Mouse (Mus musculus): ENCODE results near the gene Crocc2.

Gene Crocc2

DNA sequence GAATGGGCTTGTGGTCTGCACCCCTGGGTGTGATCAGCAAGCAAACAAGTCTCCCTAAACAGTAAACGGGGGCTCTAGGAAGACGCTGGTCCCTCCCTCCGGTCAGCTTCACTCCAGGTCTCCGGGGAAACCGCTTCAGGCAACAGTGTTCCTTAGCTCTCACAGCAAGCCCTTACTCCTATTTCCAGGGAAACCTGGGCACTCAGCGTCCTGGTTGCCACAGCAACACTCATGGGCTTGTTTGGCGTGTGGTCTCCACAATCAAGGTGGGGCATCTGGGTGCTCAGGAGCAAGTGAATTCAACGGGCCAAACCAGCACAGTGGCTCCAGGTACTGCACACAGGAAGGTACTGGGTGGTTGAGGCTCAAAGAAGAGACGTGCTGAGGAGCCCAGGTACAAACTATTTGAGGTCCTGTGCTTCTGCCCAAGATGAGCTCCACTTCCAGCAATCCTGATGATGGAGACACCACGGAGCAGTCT lies at the start of gene Crocc2:
Gene Crocc2 (plus strand): TSS at position 431 of the 481 bp plus-strand sequence.
- DNase-seq = no peak

DNA sequence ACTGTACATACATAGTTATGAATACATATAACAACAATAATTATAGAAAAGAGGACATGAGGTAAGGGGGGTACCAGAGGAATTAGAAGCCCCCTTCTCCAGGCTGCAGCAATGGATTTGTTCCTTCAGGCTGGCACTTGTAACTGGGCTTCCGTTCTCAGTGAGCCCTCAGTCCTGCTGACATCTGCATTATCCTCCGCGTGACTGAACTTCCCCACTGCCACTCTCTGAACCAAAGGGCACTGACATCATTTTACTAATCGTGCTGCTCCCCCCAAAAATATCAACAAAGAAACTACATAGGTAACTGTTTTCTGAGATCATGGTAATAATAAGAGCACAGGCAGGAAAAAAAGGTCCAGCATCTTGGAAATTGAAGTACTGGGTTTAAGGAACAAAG lies 49.7 kb upstream of the Crocc2 start:
- no peak for DNase-seq

DNA sequence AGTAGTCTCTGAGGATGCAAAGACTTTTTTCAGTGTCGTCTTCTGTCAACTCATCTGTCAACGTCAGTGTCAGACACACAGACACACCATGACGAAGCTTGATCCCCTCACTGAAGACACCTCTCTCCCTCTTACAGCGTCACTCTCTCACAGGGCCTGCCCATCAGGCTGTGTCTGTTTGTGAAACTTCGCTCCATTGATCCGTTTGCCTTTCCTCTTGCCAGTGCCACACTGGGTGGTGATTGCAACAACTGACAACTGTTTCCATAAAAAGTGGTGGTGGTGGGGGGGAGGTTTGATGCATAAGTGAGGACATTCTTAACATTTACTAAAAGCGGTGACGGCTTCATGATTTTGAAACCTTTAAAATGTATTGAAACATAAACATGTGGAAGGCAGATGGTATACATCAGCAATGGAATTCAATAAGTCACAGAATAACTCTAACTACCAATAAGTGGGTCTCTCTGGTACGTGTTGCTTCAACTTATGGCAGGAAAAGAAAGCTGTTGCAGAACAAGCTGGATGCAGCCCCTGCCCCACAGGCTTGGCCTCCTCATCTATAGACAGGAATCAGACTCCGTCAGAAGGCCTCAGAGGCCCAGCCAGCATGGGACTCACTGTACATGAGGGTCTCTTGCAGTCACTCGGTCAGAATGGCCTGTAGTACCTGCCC lies 45.2 kb upstream of the Crocc2 start:
- no peak for DNase-seq

DNA sequence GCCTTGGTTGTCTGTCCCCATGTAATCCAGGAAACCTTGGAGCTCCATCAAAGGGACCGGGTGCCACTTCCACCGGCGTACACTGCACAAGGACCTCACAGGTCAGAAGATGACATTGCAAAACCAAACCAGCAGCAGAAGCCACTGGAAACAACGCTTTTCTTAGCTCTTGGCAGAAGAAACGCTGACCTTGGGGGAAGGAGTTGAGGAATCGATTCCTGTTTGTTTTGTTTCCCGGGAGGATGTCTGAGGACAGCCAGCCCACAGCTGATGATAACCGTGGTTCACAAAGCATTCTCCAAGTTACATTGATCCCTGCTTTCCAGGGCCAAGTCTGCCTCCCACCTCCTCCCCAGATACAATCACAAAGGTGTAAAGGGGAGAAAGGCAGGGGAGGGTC lies 44.5 kb upstream of the Crocc2 start:
- DNase-seq = no peak

DNA sequence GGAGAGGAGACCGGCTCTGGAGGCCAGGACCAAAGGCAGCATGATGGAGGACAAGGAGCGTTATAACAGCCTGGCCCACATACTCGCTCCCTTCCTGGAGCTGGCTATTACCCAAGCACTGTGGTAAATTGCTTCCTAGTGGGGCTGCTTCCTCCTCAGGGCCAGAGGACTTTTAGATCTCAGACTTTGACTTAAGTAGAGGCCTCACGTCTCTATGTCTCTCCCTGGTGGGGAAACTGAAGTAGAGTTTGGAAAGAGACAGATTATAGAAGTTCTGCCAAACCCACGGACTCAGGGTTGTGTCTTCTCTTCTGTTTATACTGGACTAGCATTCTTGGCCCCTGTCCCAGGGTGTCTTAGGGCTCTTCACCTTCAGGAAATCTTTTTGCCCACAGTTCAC lies 43.3 kb upstream of the Crocc2 start:
- no peak for DNase-seq

DNA sequence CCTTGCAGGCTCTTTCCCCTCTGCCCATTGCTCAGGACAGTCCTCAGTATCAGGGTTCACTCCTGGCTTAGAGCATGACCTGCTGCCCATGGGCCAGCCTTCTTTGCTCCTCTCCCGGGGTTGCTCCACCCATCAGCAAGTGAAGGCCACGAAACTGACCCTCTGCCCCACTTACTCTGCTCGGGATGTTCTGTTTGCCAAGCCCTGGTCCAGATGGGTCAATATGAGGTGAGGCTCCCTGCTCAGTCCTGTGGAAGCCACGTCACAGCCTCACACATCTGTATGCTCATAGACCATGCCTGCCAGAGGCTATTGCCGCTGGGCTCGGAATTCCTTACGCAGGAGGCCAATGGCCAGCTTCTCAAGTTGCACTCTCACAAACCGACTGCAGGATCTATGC lies 40.3 kb upstream of the Crocc2 start:
- DNase-seq = no peak

DNA sequence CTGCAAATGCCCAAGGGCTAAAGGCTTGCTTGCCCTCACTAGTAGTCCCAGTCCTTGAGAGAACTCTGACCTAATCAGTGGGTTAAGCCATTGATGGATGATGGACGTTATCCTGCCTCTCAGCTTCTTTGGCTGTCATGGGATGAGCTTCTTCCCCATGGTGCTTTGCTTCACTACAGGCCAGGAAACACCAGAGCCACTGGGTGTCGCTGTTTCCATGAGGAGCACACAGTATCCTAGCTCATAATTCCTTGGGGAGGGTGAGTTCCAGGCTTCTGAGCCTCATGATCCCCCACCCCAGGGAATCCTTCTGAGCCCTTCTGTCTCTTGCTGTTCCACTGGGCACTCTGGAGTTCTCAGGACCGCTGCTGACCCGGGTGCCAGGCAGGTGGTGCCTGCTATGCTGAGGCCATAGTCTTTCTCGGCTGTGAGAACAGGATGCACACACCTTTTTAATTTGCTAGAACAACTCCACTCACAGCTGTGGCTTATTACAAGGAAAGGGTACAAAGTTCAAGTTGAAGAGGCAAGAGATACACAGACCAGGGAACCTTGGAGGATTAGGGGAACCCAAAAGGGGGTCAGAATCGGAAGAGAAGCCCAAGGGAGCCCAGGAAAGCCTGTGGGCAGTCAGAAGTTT lies 39.7 kb upstream of the Crocc2 start:
- DNase-seq = peak; percentile 79

DNA sequence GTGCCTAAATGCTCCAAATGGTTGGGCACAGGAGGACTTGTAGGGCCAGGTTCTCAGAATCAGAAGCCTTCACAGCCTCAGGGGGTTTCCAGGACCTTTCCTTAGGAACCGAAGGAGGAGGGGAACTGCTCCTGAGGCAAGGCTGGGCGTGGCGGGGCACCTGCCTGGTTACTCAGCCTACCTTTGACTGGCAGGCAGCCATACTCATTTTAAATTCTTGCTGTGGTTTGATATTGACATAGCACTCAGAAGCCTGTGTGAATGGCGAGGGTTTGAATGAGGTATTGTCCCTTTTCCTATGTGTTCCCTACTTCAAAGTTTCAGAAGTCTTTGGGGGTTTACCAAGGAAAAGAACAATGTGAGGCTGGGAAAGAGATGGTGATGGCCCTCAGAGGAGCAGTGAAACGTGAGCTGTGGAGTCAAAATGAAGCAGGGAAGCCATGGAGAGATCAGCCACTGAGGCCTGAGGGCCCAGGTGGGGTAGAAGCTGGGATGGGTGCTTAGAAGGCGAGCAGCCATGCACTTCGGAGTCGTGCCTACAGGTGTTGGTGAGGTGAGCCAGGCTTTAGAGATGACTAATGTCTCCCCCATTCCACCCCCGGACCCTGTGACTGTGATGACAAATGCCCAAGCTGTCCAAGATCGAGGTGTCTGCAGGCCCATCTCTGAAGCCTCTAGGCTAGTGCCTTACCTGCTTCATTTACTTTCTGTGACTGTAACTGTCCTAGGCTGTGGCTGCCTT lies 38.1 kb upstream of the Crocc2 start:
- no peak for DNase-seq

DNA sequence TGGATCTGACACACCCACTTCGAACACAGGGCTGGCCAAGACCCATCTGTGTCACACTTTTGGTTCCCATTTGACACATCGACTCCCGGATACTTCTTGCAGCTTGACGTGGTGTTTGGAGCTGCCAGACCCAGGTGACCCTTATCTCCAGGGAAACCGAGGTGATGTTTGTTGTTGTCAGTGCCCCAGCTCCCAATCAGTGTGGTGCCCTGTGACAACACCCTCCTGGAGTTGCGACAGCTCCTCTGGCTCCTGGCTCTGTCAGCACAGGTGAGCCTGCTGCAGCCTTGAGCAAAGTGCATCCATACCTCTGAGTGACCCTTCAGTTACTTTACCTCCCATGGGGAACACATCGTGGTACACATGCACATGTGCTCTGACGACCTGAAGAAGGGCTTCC lies 35.8 kb upstream of the Crocc2 start:
- DNase-seq = no peak

DNA sequence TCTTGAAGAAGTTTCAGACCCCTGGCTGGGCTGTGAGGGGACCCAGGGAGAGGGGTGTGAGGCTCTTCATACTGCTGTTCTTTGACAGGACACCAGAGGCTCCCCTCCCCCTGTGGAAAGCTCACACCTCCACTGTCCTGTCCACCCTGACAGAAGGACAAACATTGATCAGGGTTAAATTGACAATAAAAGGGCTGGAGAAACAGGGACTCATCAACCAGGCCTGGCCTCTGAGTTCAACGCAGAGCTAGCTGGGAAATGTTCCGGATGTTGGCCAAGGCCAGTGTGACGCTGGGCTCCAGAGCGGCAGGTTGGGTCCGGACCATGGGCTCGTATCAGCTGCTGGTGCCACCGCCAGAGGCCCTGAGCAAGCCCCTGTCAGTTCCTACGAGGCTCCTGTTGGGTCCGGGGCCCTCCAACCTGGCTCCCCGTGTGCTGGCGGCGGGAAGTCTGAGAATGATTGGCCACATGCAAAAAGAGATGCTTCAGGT lies 33.4 kb upstream of the Crocc2 start, which contains the start of gene Agxt:
Gene Agxt (plus strand): TSS at position 205 of the 491 bp plus-strand sequence.
- no peak for DNase-seq

DNA sequence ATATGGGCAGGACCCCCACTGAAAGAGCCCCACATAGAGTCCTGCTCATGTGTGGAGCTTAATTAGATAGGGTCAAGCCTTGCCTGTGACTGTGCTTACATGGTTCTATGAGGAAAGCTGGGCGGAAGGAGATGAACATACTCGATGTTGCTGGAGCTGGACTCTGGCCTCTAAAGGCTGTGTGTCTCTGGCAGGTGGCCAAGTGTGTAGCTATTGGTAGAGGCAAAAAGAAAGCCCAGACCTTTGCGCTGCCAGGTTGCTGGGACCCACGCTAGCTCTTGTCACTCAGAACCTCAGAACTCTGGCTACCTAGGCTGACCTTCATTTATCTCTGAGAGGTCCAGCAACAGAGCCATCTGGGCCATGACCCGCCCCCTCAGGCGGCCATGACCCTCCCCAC lies 30.0 kb upstream of the Crocc2 start:
- DNase-seq = no peak

DNA sequence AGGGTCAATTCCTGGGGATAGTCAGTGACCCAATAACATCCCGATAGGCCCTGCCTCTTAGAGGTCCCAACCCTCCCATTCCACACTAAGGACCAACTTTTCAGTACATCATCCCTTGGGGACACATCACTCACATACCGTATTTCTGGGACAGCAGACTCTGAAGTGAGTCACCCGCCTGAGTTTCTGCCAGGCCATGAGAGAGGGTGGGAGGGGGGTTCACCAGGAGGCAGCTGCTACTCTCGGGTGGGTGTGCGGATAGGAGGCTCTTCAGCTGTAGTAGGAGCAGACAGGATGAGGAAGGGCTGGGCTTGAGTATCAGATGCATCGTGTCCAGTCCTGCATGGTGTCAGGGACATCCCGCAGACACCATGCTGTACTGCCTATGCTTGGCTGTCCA lies 28.8 kb upstream of the Crocc2 start:
- no peak for DNase-seq

DNA sequence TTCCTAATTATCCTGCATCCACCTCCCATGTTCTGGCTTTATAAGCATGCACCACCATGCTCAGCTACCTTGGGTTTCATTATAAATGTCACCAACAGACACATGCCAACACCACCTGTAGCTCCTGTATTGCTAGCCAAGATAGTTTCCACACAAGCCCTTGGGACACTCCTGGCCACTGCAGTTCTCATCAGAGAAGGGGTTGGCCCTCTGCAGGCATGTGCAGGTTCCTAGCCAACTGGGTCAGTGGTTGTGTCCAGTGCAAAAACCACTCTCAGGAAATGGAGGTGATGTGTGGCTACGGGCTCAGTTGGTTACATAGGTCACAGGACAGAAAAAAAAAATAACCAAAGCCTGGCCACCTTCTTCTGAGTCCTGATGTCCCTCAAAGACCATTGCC lies 25.7 kb upstream of the Crocc2 start:
- DNase-seq = no peak

DNA sequence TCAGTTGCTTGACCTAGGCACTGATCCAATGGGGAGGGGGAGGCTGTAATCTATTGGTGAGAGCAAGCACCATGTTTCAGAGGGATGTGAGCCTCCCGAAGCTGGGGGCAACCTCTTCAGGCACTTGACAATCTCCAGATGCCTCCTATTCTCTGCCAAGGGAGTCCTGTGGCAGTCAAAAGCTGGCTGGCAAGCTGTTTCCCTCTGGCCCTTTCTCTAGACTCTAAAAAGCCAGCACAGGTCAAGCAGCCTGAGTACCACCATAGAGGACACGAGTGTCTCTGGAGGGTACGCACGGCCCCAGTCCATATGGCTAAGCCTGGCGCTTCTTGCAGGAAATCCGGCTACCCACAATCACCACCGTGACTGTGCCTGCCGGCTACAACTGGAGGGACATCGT lies 24.3 kb upstream of the Crocc2 start:
- DNase-seq = no peak

DNA sequence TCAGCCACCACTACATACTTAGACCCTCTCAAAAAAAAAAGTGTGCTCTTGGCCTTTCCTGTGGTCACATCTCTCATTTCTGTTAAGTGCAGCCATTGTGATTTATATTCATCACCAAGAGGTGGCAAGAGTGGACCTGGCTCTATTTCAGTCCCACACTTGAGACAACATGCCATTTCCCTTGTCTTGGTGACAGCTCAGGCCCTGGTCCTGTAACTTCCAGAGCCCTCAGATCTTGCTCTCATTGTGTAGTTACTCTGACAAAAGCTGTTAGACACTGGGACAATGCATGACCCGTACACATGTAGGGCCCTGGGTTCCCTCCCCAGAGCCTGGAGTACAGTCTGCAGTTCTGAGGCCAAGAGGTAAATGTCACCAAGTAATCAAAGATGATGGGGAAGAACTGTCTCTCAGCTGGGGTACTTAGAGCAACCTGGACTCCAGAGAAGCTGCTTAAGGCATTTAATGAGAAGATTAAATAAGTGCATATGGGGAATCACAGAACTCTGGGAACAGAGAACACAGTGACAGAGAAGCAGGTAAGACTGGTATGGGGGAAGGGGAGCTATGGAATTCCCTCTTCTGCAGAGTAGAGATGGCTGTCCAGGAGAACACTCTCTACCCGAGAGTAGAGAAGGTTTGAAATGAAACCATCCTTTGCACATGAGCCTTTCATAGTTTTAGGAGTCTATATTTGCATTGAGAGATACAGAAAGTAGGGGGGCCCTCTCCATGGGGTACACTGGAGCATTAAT lies 17.4 kb upstream of the Crocc2 start:
- DNase-seq = no peak

DNA sequence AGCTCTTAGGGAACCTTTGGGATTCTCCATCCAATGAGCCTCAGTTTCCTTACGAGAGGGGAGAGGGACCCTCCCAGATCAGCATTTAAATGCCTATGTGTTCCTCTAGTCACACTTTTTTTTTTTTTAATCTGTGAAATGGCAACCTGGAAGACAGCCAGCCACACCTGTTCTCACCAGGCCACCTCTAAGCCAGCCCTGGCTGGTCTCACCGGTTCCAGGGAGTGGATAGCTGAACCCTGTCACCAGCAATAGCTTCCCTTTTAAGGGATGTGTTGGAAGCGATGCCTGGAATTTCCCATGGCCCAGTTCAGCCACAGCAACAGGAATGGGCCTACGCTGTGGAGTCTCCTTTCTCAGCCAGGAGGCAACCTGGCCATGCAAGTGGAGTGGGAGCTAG lies 11.0 kb upstream of the Crocc2 start:
- no peak for DNase-seq

DNA sequence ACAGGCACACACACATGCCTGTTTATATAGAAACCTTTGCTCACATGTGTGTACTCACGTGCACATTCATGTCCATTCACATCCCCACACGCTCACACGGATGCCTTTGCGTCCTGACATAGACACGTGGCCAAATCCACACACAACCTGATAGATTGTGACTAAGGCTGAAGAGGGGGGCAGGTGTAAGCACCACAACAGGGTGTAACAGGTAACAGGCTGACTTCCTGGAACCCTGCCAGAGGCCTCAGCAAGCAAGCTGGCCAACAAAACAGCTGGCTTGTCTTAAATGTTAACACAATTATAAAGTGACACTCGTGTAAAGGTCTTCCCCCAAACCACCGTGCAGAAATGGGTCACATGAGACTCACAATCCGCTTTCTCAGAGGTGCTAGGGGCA lies 9.6 kb upstream of the Crocc2 start:
- no peak for DNase-seq

DNA sequence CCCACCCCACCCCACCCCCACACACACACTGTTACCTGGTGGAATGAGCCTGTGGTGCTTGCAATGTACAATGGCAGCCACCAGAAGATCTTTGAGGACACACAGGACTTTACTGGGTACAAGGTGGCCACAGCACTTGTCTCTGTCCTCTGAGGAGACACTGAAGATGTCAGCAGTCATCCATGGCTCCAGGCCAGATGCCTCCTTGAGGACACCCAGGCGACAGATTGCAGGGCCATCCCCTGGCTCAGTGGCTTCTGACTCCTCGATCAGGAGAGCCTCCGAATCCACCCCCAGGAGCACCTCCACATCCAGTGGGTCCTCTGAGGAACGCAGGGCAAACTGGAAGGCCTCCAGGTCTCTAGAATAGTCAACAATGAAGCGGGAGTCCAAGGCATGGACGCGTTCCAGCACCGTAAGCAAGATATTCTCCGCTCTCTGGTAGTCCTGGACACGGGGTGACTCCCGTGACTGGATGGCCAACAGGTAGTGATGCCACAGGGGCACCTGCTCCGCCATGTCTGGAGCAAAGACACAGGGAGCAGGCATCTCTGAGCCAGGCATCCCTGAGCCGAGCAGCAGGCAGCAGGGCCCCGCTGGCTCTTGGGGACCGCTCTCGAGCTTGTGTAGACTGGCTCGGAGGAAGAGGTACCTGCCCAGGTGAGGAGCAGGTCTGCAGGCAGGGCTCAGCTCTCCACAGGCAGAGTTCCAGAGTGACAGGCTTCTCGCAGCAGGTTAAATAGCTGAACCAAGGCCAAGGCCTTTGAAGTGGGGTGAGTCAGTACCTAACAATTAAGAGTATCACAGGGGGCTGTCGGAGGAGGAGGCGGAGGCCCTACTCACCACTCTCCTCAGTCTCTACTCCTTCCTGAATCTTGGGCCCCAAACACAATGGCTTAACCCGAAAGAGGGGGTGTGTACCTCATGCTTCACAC lies 8.7 kb upstream of the Crocc2 start:
- no peak for DNase-seq

DNA sequence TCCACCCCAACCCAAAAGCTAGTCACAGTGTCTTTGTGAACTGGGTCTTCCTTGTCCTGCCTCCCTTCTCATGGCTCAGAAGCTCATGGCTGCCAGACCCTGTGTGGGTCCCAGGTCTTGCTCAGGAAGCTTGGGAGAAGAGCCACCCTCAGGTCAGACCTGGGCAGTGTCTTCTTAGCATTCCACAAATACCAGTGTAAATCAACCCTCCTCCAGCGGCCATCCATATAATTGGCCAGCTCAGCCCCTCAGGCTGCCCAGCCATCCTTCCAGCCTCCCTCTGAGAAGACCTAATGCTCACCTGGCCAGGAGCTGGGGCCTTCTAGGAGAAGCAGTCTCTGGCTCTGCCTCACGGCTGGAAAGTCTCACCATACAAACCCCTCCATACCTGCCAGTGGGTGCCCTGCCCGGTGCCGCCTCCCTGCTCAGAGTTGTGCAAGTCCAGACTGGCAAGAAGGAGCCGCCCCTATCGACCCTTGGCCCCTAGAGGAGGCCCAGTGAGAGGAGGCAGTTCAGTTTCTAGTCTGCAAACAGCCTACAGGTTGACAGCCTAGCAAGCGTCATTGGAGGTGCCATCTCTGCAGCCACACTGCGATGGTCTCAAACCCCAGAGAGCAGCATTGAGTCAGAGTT lies 7.9 kb upstream of the Crocc2 start, which contains the start of gene 2310007B03Rik:
Gene 2310007B03Rik (minus strand): TSS at position 448 of the 633 bp plus-strand sequence.
- no peak for DNase-seq

DNA sequence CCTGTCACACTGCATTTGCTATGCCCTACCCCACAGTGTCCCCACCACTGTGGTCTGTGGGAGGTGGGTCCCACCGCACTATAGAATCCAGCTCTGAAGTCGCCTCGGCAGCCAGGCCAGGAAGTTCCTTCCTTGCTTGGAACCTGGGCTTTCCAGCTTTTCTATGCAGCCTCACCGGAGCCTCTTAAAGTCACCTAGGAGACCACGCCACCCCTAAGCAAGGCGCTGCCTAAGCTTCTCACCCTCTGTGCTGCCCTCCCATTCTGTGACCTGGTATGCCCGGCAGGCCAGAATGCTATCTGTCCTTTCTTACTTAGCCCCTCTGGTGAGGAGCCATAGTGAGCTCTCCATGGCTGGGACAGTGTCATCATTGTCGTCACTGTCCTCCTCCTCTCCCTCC lies 7.2 kb upstream of the Crocc2 start:
- no peak for DNase-seq

DNA sequence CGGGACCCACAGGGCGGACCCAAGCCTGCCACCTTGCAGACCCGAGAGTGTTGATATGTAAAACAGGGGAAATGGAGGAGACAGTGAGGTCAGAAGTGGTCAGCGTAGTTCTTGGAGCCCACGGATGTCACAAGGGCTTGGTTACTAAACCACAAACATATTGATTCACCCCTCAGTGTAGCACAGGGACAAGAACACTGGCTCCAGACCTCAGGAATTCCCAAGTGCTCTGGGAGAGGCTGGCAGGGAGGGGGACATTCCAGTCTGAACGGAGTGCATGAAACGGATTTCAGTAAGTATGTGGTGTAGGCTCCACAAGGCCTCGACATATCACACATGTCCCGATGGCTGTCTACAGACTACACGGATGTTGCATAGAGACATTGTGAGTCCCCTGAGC lies 6.6 kb upstream of the Crocc2 start:
- DNase-seq = no peak

All from embryo, embryonic 11 days (tissue).